Mouse (Mus musculus) macrophage (primary cell): ENCODE measurements around the gene Rhcg. TPM values are rescaled to one million over a fixed set of nuclear protein-coding genes. Genes with fewer than 3 reads are reported as not detected.

ENCODE experiments used
- H3K27ac ChIP-seq: fragments of 350-480 bp; formaldehyde crosslinking; 2 replicates; pipeline ENCODE4 v1.9.0; 2021
- H3K36me3 ChIP-seq: fragments of 350-480 bp; formaldehyde crosslinking; 2 replicates; pipeline ENCODE4 v1.9.0; 2021; ENCODE audit errors: inconsistent target
- H3K4me3 ChIP-seq: fragments of 350-480 bp; formaldehyde crosslinking; 2 replicates; pipeline ENCODE4 v1.9.0; 2021; ENCODE audit errors: inconsistent target
- H3K79me2 ChIP-seq: fragments of 350-480 bp; formaldehyde crosslinking; 2 replicates; pipeline ENCODE4 v1.9.0; 2021; ENCODE audit errors: inconsistent target
- WGBS: methylation state at CpG from one replicate; pipeline ENCODE4 v1.1.7; 2026; ENCODE audit warnings: inconsistent platforms; ENCODE audit not compliant: missing documents; 5-methylcytosine and 5-hydroxymethylcytosine counted together
- polyA plus RNA-seq: library from polyadenylated mRNA; stranded (reverse); fragments of 250-400 nt; gene quantifications from 3 replicates; pipeline ENCODE4 v1.2.4, GENCODE M21; 2018; ENCODE audit warnings: inconsistent platforms
- total RNA-seq, 78 experiments: library from RNA; depleted of rRNA; stranded (reverse); fragments of 250-400 nt; gene quantifications; 1 replicate in 9 of 78; 2 replicates in 24 of 78; 3 replicates in 43 of 78; 4 replicates in 2 of 78; pipeline ENCODE4 v1.2.4; 2018; ENCODE audit warnings: inconsistent platforms in 56 of 78

Rhcg gene
- not detected for total RNA-seq (2018; cell fraction: chromatin; rRNA removed)
- total RNA-seq (2018; cell fraction: cytosol; rRNA removed), result not detected
- not detected for total RNA-seq (2018; cell fraction: nucleus; rRNA removed)
- not detected in 3 replicates for polyA plus RNA-seq

DNA sequence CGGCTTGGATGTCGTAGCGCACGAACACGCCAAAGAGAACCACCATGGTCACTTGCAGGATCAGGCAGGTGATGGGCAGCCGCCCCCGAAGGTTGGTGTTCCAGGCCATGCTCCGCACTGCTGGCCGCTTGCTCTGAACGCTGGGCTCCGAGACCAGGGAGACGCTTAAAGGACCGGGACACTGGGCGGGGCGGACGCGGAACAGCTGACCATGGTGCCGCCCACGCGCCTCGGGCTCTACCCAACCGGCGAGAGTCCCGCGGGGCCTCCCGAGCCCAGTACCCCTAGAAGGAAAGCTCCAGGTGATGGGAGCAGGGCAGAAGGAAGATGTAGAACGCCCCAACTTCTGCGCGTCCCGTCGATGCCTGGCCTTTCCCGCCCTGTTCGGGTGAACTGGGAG, at the start of gene Rhcg:
Gene Rhcg, minus strand, starts transcription at position 240 of the 400 bp plus-strand sequence.
- 14% methylated on average over 33 of the region's 33 CpGs for WGBS
- Histone ChIP-seq H3K36me3 (no peaks in the 10 kb centered on the region), H3K4me3 (no peak within 1 kb of the TSS), H3K27ac (no peak within 1 kb of the TSS), H3K79me2 (no peaks in the 10 kb centered on the region)

- Histone ChIP-seq H3K27ac (no peak overlapping the region), H3K4me3 (no peak overlapping the region), H3K36me3 (no peaks in the 10 kb centered on the region), H3K79me2 (peaks cover 37% of the 10 kb centered on the region)
Measured at GRCm38 (mm10) chr7:79666690-79667089, 49.2 kb upstream of the Rhcg start.

DNA sequence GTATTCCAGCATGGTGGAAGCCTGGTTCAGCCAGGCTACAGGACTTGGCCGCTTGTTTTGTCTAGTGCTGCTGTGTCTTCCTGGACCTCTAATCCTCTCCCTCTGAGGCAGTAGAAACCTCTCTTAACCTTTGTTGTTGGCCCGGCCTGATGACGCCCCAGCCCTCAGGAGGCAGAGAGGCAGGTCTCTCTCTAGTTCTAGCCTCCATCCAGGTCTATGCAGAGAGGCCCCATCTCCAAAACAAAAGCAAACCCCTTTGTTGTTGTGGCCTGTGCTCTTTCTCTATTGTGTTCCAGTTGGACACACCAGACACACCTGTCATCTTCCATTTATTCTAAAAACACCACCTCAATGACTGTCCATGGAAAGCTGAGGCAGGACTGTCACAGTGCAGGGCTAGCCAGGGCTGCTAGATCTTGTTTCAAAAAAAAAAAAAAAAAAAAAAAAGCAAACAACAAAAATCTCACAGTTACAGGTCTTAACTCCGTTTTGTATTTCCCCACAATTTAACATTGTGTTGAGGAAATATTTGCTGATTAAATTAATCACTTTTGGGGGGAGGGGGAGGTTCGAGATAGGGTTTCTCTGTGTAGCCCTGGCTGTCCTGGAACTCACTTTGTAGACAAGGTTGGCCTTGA, 43.9 kb upstream of the Rhcg start:
- H3K36me3 ChIP-seq, result no peaks in the 10 kb centered on the region
- no peak overlapping the region for H3K27ac ChIP-seq
- 22% methylated on average over 4 of the region's 5 CpGs for WGBS
- peak overlapping the region; percentile 65 for H3K4me3 ChIP-seq
- H3K79me2 ChIP-seq, result peaks cover 51% of the 10 kb centered on the region

DNA sequence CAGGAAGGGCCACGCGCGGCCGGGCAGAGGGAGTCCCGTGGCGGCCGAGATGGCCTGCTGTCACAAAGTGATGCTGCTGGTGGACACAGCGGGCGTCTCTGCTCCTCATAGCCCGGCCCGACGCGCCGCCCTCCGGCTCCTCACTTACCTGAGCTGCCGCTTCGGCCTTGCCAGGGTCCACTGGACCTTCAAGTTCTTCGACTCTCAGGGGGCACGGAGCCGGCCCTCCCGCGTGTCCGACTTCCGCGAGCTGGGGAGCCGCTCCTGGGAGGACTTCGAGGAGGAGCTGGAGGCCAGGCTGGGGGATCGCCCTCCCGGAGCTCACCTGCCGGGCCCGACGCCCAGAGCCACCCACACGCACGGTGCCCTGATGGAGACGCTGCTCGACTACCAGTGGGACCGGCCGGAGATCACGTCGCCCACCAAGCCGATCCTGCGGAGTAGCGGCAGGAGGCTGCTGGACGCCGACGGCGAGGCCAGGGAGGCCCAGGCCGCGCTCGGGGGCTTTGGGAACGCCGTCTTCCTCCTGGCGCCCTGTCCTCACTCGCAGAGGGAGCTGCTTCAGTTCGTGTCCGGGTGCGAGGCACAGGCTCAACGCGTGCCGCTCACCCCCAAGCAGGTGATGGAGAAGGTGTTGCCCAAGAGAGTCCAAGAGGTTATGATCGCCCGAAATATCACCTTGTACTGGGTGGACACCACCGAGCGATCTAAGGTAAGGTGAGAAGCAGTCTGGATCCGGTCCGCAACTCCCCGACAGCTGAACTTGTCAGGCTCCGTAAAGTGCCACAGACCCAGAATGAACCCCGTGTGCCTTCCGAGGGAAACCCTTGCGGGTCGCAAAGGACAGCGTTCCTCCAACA, 43.1 kb upstream of the Rhcg start:
- under 1% methylated on average over 70 of the region's 73 CpGs for WGBS
- Histone ChIP-seq H3K27ac (no peak overlapping the region), H3K4me3 (peak overlapping the region; percentile 65), H3K79me2 (peaks cover 51% of the 10 kb centered on the region), H3K36me3 (no peaks in the 10 kb centered on the region)

DNA sequence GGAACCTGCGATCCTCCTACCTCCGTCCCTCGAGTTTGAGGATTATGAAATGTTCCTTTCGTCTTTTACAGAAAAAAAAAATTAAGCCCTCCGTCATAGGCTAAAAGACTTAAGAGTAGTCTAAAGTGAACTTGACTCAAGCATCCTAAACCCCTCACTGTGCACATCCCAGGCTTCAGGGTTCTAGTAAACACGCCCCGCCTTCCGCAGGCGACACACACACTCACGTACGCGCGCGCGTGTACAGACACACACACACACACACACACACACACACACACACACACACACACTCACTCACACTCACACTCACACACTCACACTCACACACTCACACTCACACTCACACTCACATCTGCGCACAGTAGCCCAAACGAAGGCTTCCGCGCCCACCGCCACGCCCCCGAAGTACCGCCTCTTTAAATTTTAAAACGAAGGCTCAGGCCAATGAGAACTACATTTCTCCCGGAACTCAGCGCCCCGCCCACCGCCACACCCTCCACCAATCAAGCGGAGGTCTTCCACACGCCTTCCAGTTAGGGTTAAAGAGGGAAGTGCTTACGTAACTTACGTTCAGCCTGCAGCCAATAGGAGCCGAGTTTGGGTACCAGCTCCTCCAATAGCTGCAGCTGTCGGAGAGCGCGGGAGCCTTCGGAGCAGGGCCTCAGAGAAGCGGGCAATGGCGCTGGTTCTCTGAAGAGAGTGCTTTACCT, 42.3 kb upstream of the Rhcg start, which contains the start of gene Ticrr:
Gene Ticrr, plus strand, starts transcription at position 619 of the 713 bp plus-strand sequence.
- Histone ChIP-seq H3K79me2 (peaks cover 45% of the 10 kb centered on the region), H3K36me3 (no peaks in the 10 kb centered on the region), H3K27ac (no peak within 1 kb of the TSS), H3K4me3 (peak within 1 kb of the TSS; percentile 65)
- WGBS, result 2% methylated on average over 39 of the region's 39 CpGs

DNA sequence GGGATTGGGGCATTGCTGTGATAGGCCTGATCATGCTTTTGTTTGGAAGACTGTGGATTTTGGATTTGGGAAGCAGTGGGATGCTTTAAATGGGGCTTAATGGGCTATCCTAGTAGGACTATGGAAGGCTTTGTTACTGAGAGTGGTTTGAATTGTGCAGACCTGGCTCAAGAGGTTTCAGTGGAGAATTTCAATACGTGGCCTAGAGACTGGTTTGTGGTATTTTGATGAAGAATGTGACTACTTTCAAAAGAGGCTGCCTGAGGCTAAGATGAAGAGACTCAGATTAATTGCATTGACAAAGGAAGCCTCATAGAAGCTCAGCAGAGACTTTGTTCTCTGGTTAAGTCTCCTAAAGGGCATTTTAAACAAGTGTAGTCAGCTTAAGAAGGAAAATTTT, 37.1 kb upstream of the Rhcg start:
- Histone ChIP-seq H3K4me3 (no peak overlapping the region), H3K36me3 (no peaks in the 10 kb centered on the region), H3K79me2 (no peaks in the 10 kb centered on the region), H3K27ac (no peak overlapping the region)
- WGBS, result 86% methylated on average over 1 of the region's 1 CpGs

DNA sequence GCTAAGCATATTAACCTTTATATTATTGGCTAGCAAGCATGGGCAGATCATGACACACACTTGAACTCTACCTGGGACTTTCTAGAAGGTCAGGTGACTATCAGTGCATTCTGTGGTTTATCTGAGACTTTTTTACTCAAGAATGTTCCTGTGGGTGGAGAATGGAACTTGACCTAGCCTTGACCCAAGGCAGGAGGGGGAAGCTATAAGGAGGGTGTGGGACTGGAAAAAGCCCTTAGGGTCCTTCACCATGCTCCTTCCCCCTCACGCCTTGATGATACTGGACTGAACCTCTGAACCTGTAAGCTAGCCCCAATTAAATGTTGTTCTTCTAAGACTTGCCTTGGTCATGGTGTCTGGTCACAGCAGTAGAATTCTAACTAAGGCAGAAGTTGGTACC, 36.7 kb upstream of the Rhcg start:
- 100% methylated on average over 1 of the region's 1 CpGs for WGBS
- no peak overlapping the region for H3K27ac ChIP-seq
- no peaks in the 10 kb centered on the region for H3K79me2 ChIP-seq
- H3K4me3 ChIP-seq, result no peak overlapping the region
- no peaks in the 10 kb centered on the region for H3K36me3 ChIP-seq

GRCm38 (mm10) chr7:79649005-79649404, 31.5 kb upstream of the Rhcg start:
- 6% methylated on average over 2 of the region's 3 CpGs for WGBS
- H3K79me2 ChIP-seq, result no peaks in the 10 kb centered on the region

GRCm38 (mm10) chr7:79647233-79647632, 29.8 kb upstream of the Rhcg start:
- no peaks in the 10 kb centered on the region for H3K79me2 ChIP-seq
- H3K36me3 ChIP-seq, result no peaks in the 10 kb centered on the region
- H3K27ac ChIP-seq, result no peak overlapping the region
- H3K4me3 ChIP-seq, result no peak overlapping the region
- 97% methylated on average over 3 of the region's 3 CpGs for WGBS

More at GRCm38 (mm10) chr7:79649005-79649404, 31.5 kb upstream of the Rhcg start:
- Histone ChIP-seq H3K36me3 (no peaks in the 10 kb centered on the region), H3K4me3 (no peak overlapping the region), H3K27ac (no peak overlapping the region)

DNA sequence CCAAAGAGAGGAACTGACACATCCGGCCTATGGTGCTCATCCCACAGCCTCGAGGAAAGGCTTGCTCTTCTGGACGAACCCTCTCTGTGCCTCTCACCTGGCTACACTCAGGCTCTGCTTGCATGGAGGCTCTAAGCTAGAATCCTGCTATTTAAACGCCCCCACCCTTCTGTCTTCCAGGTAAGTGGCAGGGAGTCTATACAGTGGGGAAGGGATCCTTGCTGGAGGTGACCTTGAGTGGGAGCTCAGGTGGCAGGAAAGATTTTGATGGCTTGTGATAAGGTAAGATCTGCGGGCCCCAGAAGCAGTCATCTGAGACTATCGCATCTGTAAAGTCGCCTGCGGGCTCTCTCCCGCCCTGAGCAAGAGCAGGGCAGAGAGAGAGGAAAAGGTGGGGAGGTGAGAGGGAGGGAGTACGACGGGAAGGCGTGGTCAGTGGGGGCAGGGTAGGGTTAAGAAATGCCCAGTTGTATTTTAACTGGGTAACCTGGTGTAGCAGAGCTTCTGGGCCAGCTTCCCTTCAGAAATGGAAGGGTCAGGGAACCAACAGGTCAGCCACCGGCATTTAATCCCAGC, 14.4 kb upstream of the Rhcg start:
- 38% methylated on average over 13 of the region's 13 CpGs for WGBS
- H3K79me2 ChIP-seq, result no peaks in the 10 kb centered on the region
- H3K36me3 ChIP-seq, result no peaks in the 10 kb centered on the region
- H3K27ac ChIP-seq, result no peak overlapping the region
- no peak overlapping the region for H3K4me3 ChIP-seq

DNA sequence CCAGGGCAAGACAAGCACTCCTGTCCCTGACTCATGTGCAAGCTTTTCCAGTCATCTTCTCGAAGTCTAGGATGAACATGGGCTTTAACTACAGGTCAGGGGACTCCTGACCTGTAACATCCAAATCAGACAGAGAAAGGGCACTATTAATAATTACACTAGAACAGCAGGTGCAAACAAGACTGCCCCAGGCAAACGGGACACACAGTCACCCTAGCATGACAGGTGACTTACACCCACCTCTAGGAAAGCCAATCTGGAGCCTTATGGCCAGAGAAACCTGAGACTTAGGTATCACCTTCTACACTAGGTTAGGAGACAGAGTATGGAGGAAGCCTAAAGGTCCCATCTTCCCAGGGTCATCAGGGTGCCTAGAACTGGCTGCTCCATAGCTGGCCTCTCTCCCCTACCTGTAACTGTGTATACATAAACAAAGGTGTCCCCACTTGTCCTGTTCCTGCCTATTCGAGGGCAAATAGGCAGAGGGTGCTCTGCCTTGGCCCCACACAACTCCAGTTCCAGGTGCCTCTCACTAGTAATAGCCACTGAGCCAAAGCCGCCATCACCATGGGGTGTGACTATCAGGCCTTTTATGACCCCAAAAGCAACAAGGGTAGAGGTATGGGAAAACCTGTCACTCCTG, 10.9 kb upstream of the Rhcg start:
- no peak overlapping the region for H3K4me3 ChIP-seq
- WGBS, result 84% methylated on average over 4 of the region's 4 CpGs
- no peaks in the 10 kb centered on the region for H3K79me2 ChIP-seq
- H3K27ac ChIP-seq, result no peak overlapping the region
- H3K36me3 ChIP-seq, result no peaks in the 10 kb centered on the region

- Histone ChIP-seq H3K36me3 (no peaks in the 10 kb centered on the region), H3K4me3 (no peak overlapping the region), H3K27ac (no peak overlapping the region), H3K79me2 (no peaks in the 10 kb centered on the region)
- WGBS, result 91% methylated on average over 5 of the region's 5 CpGs
Measured at GRCm38 (mm10) chr7:79626170-79626569, 8.7 kb upstream of the Rhcg start.

DNA sequence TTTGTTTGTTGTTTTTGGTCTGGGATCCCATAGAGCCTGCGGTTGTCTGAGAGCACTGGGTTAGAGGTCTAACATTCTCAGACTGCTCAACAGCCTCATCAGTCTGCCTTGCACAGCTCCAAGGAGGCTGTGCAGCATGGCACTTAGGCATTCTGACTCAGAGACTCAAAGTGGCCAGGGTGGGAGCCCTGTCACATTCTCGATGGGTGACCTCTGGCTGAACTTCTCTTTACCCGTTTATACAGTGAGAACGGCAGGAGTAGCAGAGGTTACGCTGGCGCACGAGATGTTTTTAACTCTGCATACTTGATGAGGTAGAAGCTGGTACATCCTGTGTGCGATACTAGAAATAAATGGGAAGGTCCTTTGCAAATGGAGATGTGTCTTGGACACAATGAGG, 5.6 kb upstream of the Rhcg start:
- Histone ChIP-seq H3K36me3 (no peaks in the 10 kb centered on the region), H3K27ac (no peak overlapping the region), H3K4me3 (no peak overlapping the region), H3K79me2 (no peaks in the 10 kb centered on the region)
- WGBS, result 49% methylated on average over 8 of the region's 8 CpGs

GRCm38 (mm10) chr7:79619493-79619892, 2.0 kb upstream of the Rhcg start:
- H3K4me3 ChIP-seq, result no peak overlapping the region
- H3K36me3 ChIP-seq, result no peaks in the 10 kb centered on the region
- H3K27ac ChIP-seq, result no peak overlapping the region
- H3K79me2 ChIP-seq, result no peaks in the 10 kb centered on the region
- WGBS, result 53% methylated on average over 4 of the region's 4 CpGs
